In the genomic region with DNA sequence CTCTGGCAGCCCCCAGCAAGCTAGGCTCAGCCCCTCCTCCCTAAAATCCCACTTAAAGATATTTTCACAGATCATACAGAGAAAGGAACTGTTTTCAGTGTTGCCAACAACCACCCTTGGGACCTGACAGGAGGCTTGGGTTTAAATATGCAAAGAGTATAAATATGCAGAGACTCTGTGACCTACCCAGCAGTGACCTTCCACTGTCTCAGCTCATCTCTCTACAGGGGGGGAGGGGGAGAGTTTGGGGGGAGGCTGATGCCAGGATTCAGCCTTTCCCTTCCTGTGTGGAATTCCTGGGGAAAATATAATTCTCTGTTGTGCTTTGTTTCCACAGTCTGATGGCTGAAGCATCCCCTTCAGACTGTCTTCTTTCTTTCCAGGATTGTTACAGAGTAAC, we compare ENCODE assay signal across 15 mouse cellular contexts. TPM values are rescaled to one million over a fixed set of nuclear protein-coding genes. Genes with fewer than 3 reads are reported as not detected.
DNase-seq lines count a peak whose midpoint lies in the region; ATAC-seq and TF ChIP-seq lines count a peak whose summit lies in the region.
"Had no signal": no experiment of that assay in that cellular context is flagged by ENCODE, and none has a peak within 500 bp of the region (broad histone marks: within the 10 kb centered on the region; RNA-seq: fewer than 3 reads in every experiment).

No protein-coding gene starts in this region.

- no peaks in the 10 kb centered on the region for H3K9me3 ChIP-seq in heart, postnatal 0 days (replicated peaks; ENCODE audit: control insufficient read depth, low read length)
- H3K9me3 ChIP-seq in embryonic facial prominence, embryonic 13.5 days = no peaks in the 10 kb centered on the region
- no peaks in the 10 kb centered on the region for H3K9me3 ChIP-seq in hindbrain, embryonic 13.5 days
- H3K9me3 ChIP-seq in midbrain, embryonic 13.5 days = no peaks in the 10 kb centered on the region

- DNase-seq in heart, postnatal 0 days (ENCODE audit: low spot score) = no peak
- DNase-seq in heart, postnatal 36 days = no peak
- no peak for DNase-seq in ovary, adult 18-20 months (ENCODE audit: low spot score)
- DNase-seq in spleen, postnatal 14 days (ENCODE audit: low spot score in 2 of 2) = no peak
- DNase-seq: liver; thymus, postnatal 36 days had no signal

- no peak overlapping the region for H3K9ac ChIP-seq in heart, postnatal 0 days (replicated peaks; ENCODE audit: low read depth, low read length)
- 0 out of 2 replicates have a peak overlapping the region, but pooled peaks have one; percentile 27 for H3K9ac ChIP-seq in embryonic facial prominence, embryonic 13.5 days
- 0 out of 2 replicates have a peak overlapping the region, but pooled peaks have one; percentile 56 for H3K9ac ChIP-seq in hindbrain, embryonic 13.5 days
- no peak overlapping the region for H3K9ac ChIP-seq in midbrain, embryonic 13.5 days (replicated peaks)

- no peak for TF ChIP-seq CTCF in heart, postnatal 0 days (IDR thresholded peaks at IDR 0.05; ENCODE audit: low read depth)

- H3K27ac ChIP-seq in heart, postnatal 0 days (ENCODE audit: low read depth) = 0 out of 2 replicates have a peak overlapping the region, but pooled peaks have one; percentile 11
- 0 out of 2 replicates have a peak overlapping the region, but pooled peaks have one; percentile 2 for H3K27ac ChIP-seq in embryonic facial prominence, embryonic 13.5 days
- peak overlapping the region; percentile 90 for H3K27ac ChIP-seq in hindbrain, embryonic 13.5 days
- peak overlapping the region; percentile 86 for H3K27ac ChIP-seq in midbrain, embryonic 13.5 days

- H3K36me3 ChIP-seq in heart, postnatal 0 days (replicated peaks; ENCODE audit: control insufficient read depth, insufficient read depth, low read length) = no peaks in the 10 kb centered on the region
- no peaks in the 10 kb centered on the region for H3K36me3 ChIP-seq in embryonic facial prominence, embryonic 13.5 days
- no peaks in the 10 kb centered on the region for H3K36me3 ChIP-seq in hindbrain, embryonic 13.5 days
- H3K36me3 ChIP-seq in midbrain, embryonic 13.5 days = no peaks in the 10 kb centered on the region

- H3K4me2 ChIP-seq in heart, postnatal 0 days (ENCODE audit: low read depth, low read length) = no peak overlapping the region
- H3K4me2 ChIP-seq in embryonic facial prominence, embryonic 13.5 days = no peak overlapping the region
- peak overlapping the region; percentile 25 for H3K4me2 ChIP-seq in hindbrain, embryonic 13.5 days
- no peak overlapping the region for H3K4me2 ChIP-seq in midbrain, embryonic 13.5 days (replicated peaks)
- H3K4me2 ChIP-seq: lung, embryonic 14.5 days had no signal

- intact Hi-C loops in heart, postnatal 36 days (cut with DNase I) = no loop called here

- no peaks in the 10 kb centered on the region for H3K4me1 ChIP-seq in heart, postnatal 0 days (ENCODE audit: control insufficient read depth, insufficient read depth)
- H3K4me1 ChIP-seq in embryonic facial prominence, embryonic 13.5 days = peaks cover 7% of the 10 kb centered on the region
- H3K4me1 ChIP-seq in hindbrain, embryonic 13.5 days (replicated peaks) = peaks cover 40% of the 10 kb centered on the region
- H3K4me1 ChIP-seq in midbrain, embryonic 13.5 days (replicated peaks) = peaks cover 29% of the 10 kb centered on the region

- no peak overlapping the region for H3K4me3 ChIP-seq in heart, postnatal 0 days (ENCODE audit: low read depth, low read length)
- no peak overlapping the region for H3K4me3 ChIP-seq in embryonic facial prominence, embryonic 13.5 days
- no peak overlapping the region for H3K4me3 ChIP-seq in hindbrain, embryonic 13.5 days
- H3K4me3 ChIP-seq in midbrain, embryonic 13.5 days (replicated peaks) = no peak overlapping the region

- TF ChIP-seq EP300 in heart, postnatal 0 days (IDR thresholded peaks at IDR 0.05; ENCODE audit: low read depth) = no peak

- no peak for ATAC-seq in heart, postnatal 0 days (ENCODE audit: insufficient read depth, low read depth)
- ATAC-seq in embryonic facial prominence, embryonic 13.5 days (ENCODE audit: insufficient number of reproducible peaks, insufficient read depth, low FRiP score, low TSS enrichment, low read depth) = no peak
- peak; percentile 49 for ATAC-seq in hindbrain, embryonic 13.5 days (ENCODE audit: low FRiP score)
- peak; percentile 55 for ATAC-seq in midbrain, embryonic 13.5 days
- no peak for ATAC-seq in CD4-positive, CD25-positive, alpha-beta regulatory T cell, adult 4 months
- ATAC-seq: intestine, embryonic 16.5 days had no signal

- H3K27me3 ChIP-seq in heart, postnatal 0 days (ENCODE audit: control insufficient read depth, insufficient read depth, low read length) = no peaks in the 10 kb centered on the region
- H3K27me3 ChIP-seq in embryonic facial prominence, embryonic 13.5 days = no peaks in the 10 kb centered on the region
- H3K27me3 ChIP-seq in hindbrain, embryonic 13.5 days = no peaks in the 10 kb centered on the region
- H3K27me3 ChIP-seq in midbrain, embryonic 13.5 days = no peaks in the 10 kb centered on the region

RNA-seq across cellular contexts. Expression of a gene that starts 9.8 kb away (rescaled TPM):
- not detected in 2 replicates for total RNA-seq in heart, postnatal 0 days (2014; rRNA removed; ENCODE audit: low replicate concordance)
- not detected in 2 replicates for polyA plus RNA-seq in heart, postnatal 0 days (2015; fragmentation: Nextera tagmentation; extraction: Ambion mirVana)
- not detected for total RNA-seq in heart, postnatal 36 days (2021)
- polyA plus RNA-seq in embryonic facial prominence, embryonic 13.5 days (2015; fragmentation: Nextera tagmentation; extraction: Ambion mirVana) = not detected in 2 replicates
- polyA plus RNA-seq in hindbrain, embryonic 13.5 days (2015; fragmentation: Nextera tagmentation; extraction: Ambion mirVana) = 0.19 and 0.43 TPM in 2 replicates
- polyA plus RNA-seq in midbrain, embryonic 13.5 days (2015; fragmentation: Nextera tagmentation; extraction: Ambion mirVana) = 0.12 and 0.53 TPM in 2 replicates
- not detected for polyA plus RNA-seq in CD4-positive, CD25-positive, alpha-beta regulatory T cell, adult 4 months (2017; shearing (Covaris generic))
- total RNA-seq: gastrocnemius, postnatal 10 days; MEL had no signal
- polyA plus RNA-seq: heart, embryonic 16.5 days; lung, embryonic 14.5 days had no signal

RNA-seq across cellular contexts. Expression of a gene that starts 14.6 kb away (rescaled TPM):
- 23.0 and 27.9 TPM in 2 replicates for total RNA-seq in heart, postnatal 0 days (2014; rRNA removed; ENCODE audit: low replicate concordance)
- 10.6 and 17.9 TPM in 2 replicates for polyA plus RNA-seq in heart, postnatal 0 days (2015; fragmentation: Nextera tagmentation; extraction: Ambion mirVana)
- total RNA-seq in heart, postnatal 36 days (2021) = 10 to 100 TPM in 1 of 2 experiments, 1 to 10 TPM in 1; 8.5 to 19.2 TPM
- polyA plus RNA-seq in embryonic facial prominence, embryonic 13.5 days (2015; fragmentation: Nextera tagmentation; extraction: Ambion mirVana) = 42.6 and 49.4 TPM in 2 replicates
- 50.3 and 59.0 TPM in 2 replicates for polyA plus RNA-seq in hindbrain, embryonic 13.5 days (2015; fragmentation: Nextera tagmentation; extraction: Ambion mirVana)
- 59.0 and 62.4 TPM in 2 replicates for polyA plus RNA-seq in midbrain, embryonic 13.5 days (2015; fragmentation: Nextera tagmentation; extraction: Ambion mirVana)
- polyA plus RNA-seq in CD4-positive, CD25-positive, alpha-beta regulatory T cell, adult 4 months (2017; shearing (Covaris generic)) = 10 to 100 TPM; 34.5 to 47.5 TPM

RNA-seq across cellular contexts. Expression of a gene that starts 27.4 kb away (rescaled TPM):
- total RNA-seq in heart, postnatal 0 days (2014; rRNA removed; ENCODE audit: low replicate concordance) = 24.7 and 27.1 TPM in 2 replicates
- 5.8 and 7.1 TPM in 2 replicates for polyA plus RNA-seq in heart, postnatal 0 days (2015; fragmentation: Nextera tagmentation; extraction: Ambion mirVana)
- total RNA-seq in heart, postnatal 36 days (2021) = 1 to 10 TPM; 3.1 to 3.6 TPM
- polyA plus RNA-seq in embryonic facial prominence, embryonic 13.5 days (2015; fragmentation: Nextera tagmentation; extraction: Ambion mirVana) = 16.1 and 18.3 TPM in 2 replicates
- polyA plus RNA-seq in hindbrain, embryonic 13.5 days (2015; fragmentation: Nextera tagmentation; extraction: Ambion mirVana) = 37.9 and 39.7 TPM in 2 replicates
- 34.2 and 37.3 TPM in 2 replicates for polyA plus RNA-seq in midbrain, embryonic 13.5 days (2015; fragmentation: Nextera tagmentation; extraction: Ambion mirVana)
- polyA plus RNA-seq in CD4-positive, CD25-positive, alpha-beta regulatory T cell, adult 4 months (2017; shearing (Covaris generic)) = 1 to 10 TPM; 1.8 to 3.3 TPM

Comparison
In these comparisons a context has a peak if more than half of its experiments do, and no peak if none do; other contexts are left out.
1. ATAC-seq: peak in hindbrain, embryonic 13.5 days (single experiment) and midbrain, embryonic 13.5 days (single experiment); none in heart, postnatal 0 days (single experiment), embryonic facial prominence, embryonic 13.5 days (single experiment) and CD4-positive, CD25-positive, alpha-beta regulatory T cell, adult 4 months (single experiment).
2. H3K27ac ChIP-seq: peak in every context shown above with its lines; median percentile 90 in hindbrain, embryonic 13.5 days; 86 in midbrain, embryonic 13.5 days; 11 in heart, postnatal 0 days; 2 in embryonic facial prominence, embryonic 13.5 days.
3. H3K9ac ChIP-seq: peak in embryonic facial prominence, embryonic 13.5 days (single experiment) and hindbrain, embryonic 13.5 days (single experiment); none in heart, postnatal 0 days (single experiment) and midbrain, embryonic 13.5 days (single experiment).